Mouse (Mus musculus): ENCODE results near the gene Rdh16. TPM values are rescaled to one million over a fixed set of nuclear protein-coding genes. Genes with fewer than 3 reads are reported as not detected.
A peak's percentile ranks its signal among the peaks of the same experiment; 100 is the strongest.
"Not testable (repeated sequence)": the region's sequence is repeated elsewhere in the genome, so short reads cannot be mapped to it uniquely, and the experiment has no call there.

Rdh16 gene
- polyA plus RNA-seq (2015; fragmentation: Nextera tagmentation; extraction: Ambion mirVana), result not detected in 2 replicates

- Histone ChIP-seq H3K4me3 (replicated peaks; ENCODE audit: low read length) (no peak within 1 kb of the TSS), H3K9ac (ENCODE audit: low read length) (no peak within 1 kb of the TSS), H3K36me3 (ENCODE audit: control insufficient read depth, insufficient read depth, low read length) (no peaks in the 10 kb centered on the region), H3K4me1 (ENCODE audit: control insufficient read depth, insufficient read depth, low read length) (no peaks in the 10 kb centered on the region), H3K4me2 (ENCODE audit: low read depth, low read length) (no peak within 1 kb of the TSS), H3K27me3 (ENCODE audit: control insufficient read depth, insufficient read depth, low read length) (no peaks in the 10 kb centered on the region), H3K9me3 (replicated peaks; ENCODE audit: control insufficient read depth, low read length) (0 out of 2 replicates have a peak, but pooled peaks cover 3% of the 10 kb centered on the region), H3K27ac (ENCODE audit: low read length) (no peak within 1 kb of the TSS)
- no peak for ATAC-seq (ENCODE audit: insufficient read depth, low FRiP score)
- 84% methylated on average over 6 of the region's 6 CpGs for WGBS
These were observed at the start of gene Rdh16 for GRCm38 (mm10) chr10:127800891-127801290. Rdh16 (plus strand) TSS chr10:127801152.

- H3K4me2 ChIP-seq (ENCODE audit: low read depth, low read length), result peak within 1 kb of the TSS; percentile 16; the same call in 1 of the 2 replicates
- peaks cover 20% of the 10 kb centered on the region for H3K4me1 ChIP-seq (ENCODE audit: control insufficient read depth, insufficient read depth, low read length)
- H3K4me3 ChIP-seq (replicated peaks; ENCODE audit: low read length), result peak within 1 kb of the TSS; percentile 10
These were observed 49.4 kb upstream of the Rdh16 start, which contains the start of gene Gpr182 for GRCm38 (mm10) chr10:127751548-127751947. Gpr182 (minus strand) TSS chr10:127751732.

GRCm38 (mm10) chr10:127754566-127755166, 46.3 kb upstream of the Rdh16 start:
- ATAC-seq (ENCODE audit: insufficient read depth, low FRiP score), result no peak
- 59% methylated on average over 6 of the region's 6 CpGs for WGBS
- no peak overlapping the region for H3K4me3 ChIP-seq (replicated peaks; ENCODE audit: low read length)
- no peaks in the 10 kb centered on the region for H3K9me3 ChIP-seq (replicated peaks; ENCODE audit: control insufficient read depth, low read length)
- H3K4me1 ChIP-seq (ENCODE audit: control insufficient read depth, insufficient read depth, low read length), result peaks cover 10% of the 10 kb centered on the region; the same call in 1 of the 2 replicates
- no peak overlapping the region for H3K4me2 ChIP-seq (ENCODE audit: low read depth, low read length)
- H3K9ac ChIP-seq (ENCODE audit: low read length), result no peak overlapping the region
- H3K27ac ChIP-seq (ENCODE audit: low read length), result no peak overlapping the region
- H3K36me3 ChIP-seq (ENCODE audit: control insufficient read depth, insufficient read depth, low read length), result no peaks in the 10 kb centered on the region
- no peaks in the 10 kb centered on the region for H3K27me3 ChIP-seq (ENCODE audit: control insufficient read depth, insufficient read depth, low read length)

More at GRCm38 (mm10) chr10:127751548-127751947, 49.4 kb upstream of the Rdh16 start, which contains the start of gene Gpr182:
- Histone ChIP-seq H3K9me3 (replicated peaks; ENCODE audit: control insufficient read depth, low read length) (no peaks in the 10 kb centered on the region), H3K27me3 (ENCODE audit: control insufficient read depth, insufficient read depth, low read length) (no peaks in the 10 kb centered on the region), H3K9ac (ENCODE audit: low read length) (no peak within 1 kb of the TSS; the same call in 1 of the 2 replicates), H3K36me3 (ENCODE audit: control insufficient read depth, insufficient read depth, low read length) (no peaks in the 10 kb centered on the region), H3K27ac (ENCODE audit: low read length) (no peak within 1 kb of the TSS)
- no peak for ATAC-seq (ENCODE audit: insufficient read depth, low FRiP score)
- WGBS, result 46% methylated on average over 8 of the region's 8 CpGs

- ATAC-seq (ENCODE audit: insufficient read depth, low FRiP score), result no peak
- no peak overlapping the region for H3K27ac ChIP-seq (ENCODE audit: low read length)
- H3K9me3 ChIP-seq (replicated peaks; ENCODE audit: control insufficient read depth, low read length), result no peaks in the 10 kb centered on the region
- no peak overlapping the region for H3K9ac ChIP-seq (ENCODE audit: low read length)
- H3K4me2 ChIP-seq (ENCODE audit: low read depth, low read length), result no peak overlapping the region
- H3K4me3 ChIP-seq (replicated peaks; ENCODE audit: low read length), result no peak overlapping the region
- no peaks in the 10 kb centered on the region for H3K36me3 ChIP-seq (ENCODE audit: control insufficient read depth, insufficient read depth, low read length)
- 61% methylated on average over 3 of the region's 3 CpGs for WGBS
- peaks cover 10% of the 10 kb centered on the region; the same call in 1 of the 2 replicates for H3K4me1 ChIP-seq (ENCODE audit: control insufficient read depth, insufficient read depth, low read length)
- H3K27me3 ChIP-seq (ENCODE audit: control insufficient read depth, insufficient read depth, low read length), result no peaks in the 10 kb centered on the region
These were observed 45.7 kb upstream of the Rdh16 start for GRCm38 (mm10) chr10:127755246-127755645.

- WGBS, result 24% methylated on average over 18 of the region's 18 CpGs
- no peak for ATAC-seq (ENCODE audit: insufficient read depth, low FRiP score)
- peaks cover 10% of the 10 kb centered on the region; the same call in 1 of the 2 replicates for H3K4me1 ChIP-seq (ENCODE audit: control insufficient read depth, insufficient read depth, low read length)
- peak overlapping the region; percentile 22 for H3K4me3 ChIP-seq (replicated peaks; ENCODE audit: low read length)
- H3K27ac ChIP-seq (ENCODE audit: low read length), result peak overlapping the region; percentile 21; the same call in 1 of the 2 replicates
- peak overlapping the region; percentile 60 for H3K4me2 ChIP-seq (ENCODE audit: low read depth, low read length)
- H3K9me3 ChIP-seq (replicated peaks; ENCODE audit: control insufficient read depth, low read length), result no peaks in the 10 kb centered on the region
- no peaks in the 10 kb centered on the region for H3K27me3 ChIP-seq (ENCODE audit: control insufficient read depth, insufficient read depth, low read length)
- H3K36me3 ChIP-seq (ENCODE audit: control insufficient read depth, insufficient read depth, low read length), result no peaks in the 10 kb centered on the region
- H3K9ac ChIP-seq (ENCODE audit: low read length), result peak overlapping the region; percentile 23; the same call in 1 of the 2 replicates
These were observed 45.0 kb upstream of the Rdh16 start for GRCm38 (mm10) chr10:127755770-127756468.

- Histone ChIP-seq H3K9ac (ENCODE audit: low read length) (no peak within 1 kb of the TSS), H3K4me1 (ENCODE audit: control insufficient read depth, insufficient read depth, low read length) (peaks cover 7% of the 10 kb centered on the region), H3K9me3 (replicated peaks; ENCODE audit: control insufficient read depth, low read length) (no peaks in the 10 kb centered on the region), H3K27me3 (ENCODE audit: control insufficient read depth, insufficient read depth, low read length) (no peaks in the 10 kb centered on the region), H3K27ac (ENCODE audit: low read length) (no peak within 1 kb of the TSS), H3K4me2 (ENCODE audit: low read depth, low read length) (no peak within 1 kb of the TSS), H3K36me3 (ENCODE audit: control insufficient read depth, insufficient read depth, low read length) (no peaks in the 10 kb centered on the region), H3K4me3 (replicated peaks; ENCODE audit: low read length) (no peak within 1 kb of the TSS)
- ATAC-seq (ENCODE audit: insufficient read depth, low FRiP score), result no peak
- 59% methylated on average over 9 of the region's 9 CpGs for WGBS
These were observed 41.5 kb upstream of the Rdh16 start, which contains the start of the genes Rdh1 and Rdh16f1 for GRCm38 (mm10) chr10:127759181-127760110. Rdh1 (plus strand) TSS chr10:127759721. Rdh16f1 (plus strand) TSS chr10:127759787.

GRCm38 (mm10) chr10:127762926-127763325, 38.0 kb upstream of the Rdh16 start:
- H3K9me3 ChIP-seq (replicated peaks; ENCODE audit: control insufficient read depth, low read length); H3K4me3 ChIP-seq (replicated peaks; ENCODE audit: low read length); H3K4me2 ChIP-seq (ENCODE audit: low read depth, low read length); H3K9ac ChIP-seq (ENCODE audit: low read length); H3K36me3 ChIP-seq (ENCODE audit: control insufficient read depth, insufficient read depth, low read length); H3K27ac ChIP-seq (ENCODE audit: low read length); H3K27me3 ChIP-seq (ENCODE audit: control insufficient read depth, insufficient read depth, low read length); H3K4me1 ChIP-seq (ENCODE audit: control insufficient read depth, insufficient read depth, low read length); ATAC-seq (ENCODE audit: insufficient read depth, low FRiP score): not testable (repeated sequence)
- WGBS, result 84% methylated on average over 10 of the region's 10 CpGs

GRCm38 (mm10) chr10:127763914-127764680, 36.9 kb upstream of the Rdh16 start:
- no peaks in the 10 kb centered on the region for H3K36me3 ChIP-seq (ENCODE audit: control insufficient read depth, insufficient read depth, low read length)
- no peaks in the 10 kb centered on the region; the same call in 1 of the 2 replicates for H3K4me1 ChIP-seq (ENCODE audit: control insufficient read depth, insufficient read depth, low read length)
- WGBS, result 47% methylated on average over 12 of the region's 12 CpGs
- H3K9ac ChIP-seq (ENCODE audit: low read length), result no peak overlapping the region
- H3K9me3 ChIP-seq (replicated peaks; ENCODE audit: control insufficient read depth, low read length), result no peaks in the 10 kb centered on the region
- H3K27me3 ChIP-seq (ENCODE audit: control insufficient read depth, insufficient read depth, low read length), result no peaks in the 10 kb centered on the region
- 0 out of 2 replicates have a peak, but pooled peaks have one; percentile 21 for ATAC-seq (ENCODE audit: insufficient read depth, low FRiP score)
- H3K4me2 ChIP-seq (ENCODE audit: low read depth, low read length), result no peak overlapping the region
- H3K4me3 ChIP-seq (replicated peaks; ENCODE audit: low read length), result no peak overlapping the region
- H3K27ac ChIP-seq (ENCODE audit: low read length), result no peak overlapping the region

All from stomach, embryonic 16.5 days (tissue).